Mouse (Mus musculus): Measurements from ENCODE around the gene Gm20594. TPM values are rescaled to one million over a fixed set of nuclear protein-coding genes. Genes with fewer than 3 reads are reported as not detected.

The Gm20594 gene
- polyA plus RNA-seq (2012; ENCODE audit: insufficient read depth, insufficient read length, missing spikeins) = 4.3 and 9.3 TPM in 2 replicates

DNA sequence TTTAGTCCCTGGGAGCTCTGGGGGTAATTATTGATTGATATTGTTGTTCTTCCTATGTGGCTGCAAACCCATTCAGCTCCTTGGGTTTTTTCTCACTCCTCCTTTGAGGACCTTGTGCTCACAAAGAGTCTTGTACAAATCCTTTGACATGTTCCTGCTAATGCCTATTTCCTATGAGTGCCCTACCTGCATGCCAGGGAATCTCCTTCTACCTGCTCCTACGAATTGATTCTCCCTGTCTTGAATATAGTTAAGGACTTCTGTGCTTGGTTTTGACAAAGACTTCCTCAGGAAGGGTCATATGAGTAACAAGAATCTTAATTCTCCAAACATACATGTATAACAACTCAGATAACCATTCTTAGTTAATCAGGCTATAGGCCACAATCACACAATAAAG is at the start of gene Gm20594:
Gene Gm20594, plus strand, starts transcription at position 301 of the 400 bp plus-strand sequence.
- TF ChIP-seq CTCF (IDR thresholded peaks at IDR 0.05; ENCODE audit: low read depth, low read length) = no peak
- no peak for TF ChIP-seq POLR2A (IDR thresholded peaks at IDR 0.05; ENCODE audit: borderline replicate concordance, low read depth, low read length)

DNA sequence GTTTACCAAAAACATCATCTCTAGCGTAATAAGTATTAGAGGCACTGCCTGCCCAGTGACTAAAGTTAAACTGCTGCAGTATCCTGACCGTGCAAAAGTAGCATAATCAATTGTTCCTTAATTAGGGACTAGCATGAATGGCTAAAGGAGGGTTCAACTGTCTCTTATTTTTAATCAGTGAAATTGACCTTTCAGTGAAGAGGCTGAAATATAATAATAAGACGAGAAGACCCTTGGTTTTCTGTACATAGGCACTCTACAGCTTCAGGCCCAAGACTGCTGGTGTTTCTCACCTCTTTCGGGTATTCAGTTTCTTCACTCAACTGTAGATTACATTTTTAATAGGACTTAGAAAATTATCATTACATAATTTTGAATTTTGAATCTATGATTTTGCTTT is 398 bp downstream of the Gm20594 start:
- Histone ChIP-seq H3K4me1 (ENCODE audit: control insufficient read depth, insufficient read depth, low read length) (no peaks in the 10 kb centered on the region), H3K27ac (ENCODE audit: insufficient read depth, low read depth, low read length) (no peak overlapping the region), H3K4me3 (ENCODE audit: insufficient read depth, low read length) (no peak overlapping the region)
- TF ChIP-seq POLR2A (IDR thresholded peaks at IDR 0.05; ENCODE audit: borderline replicate concordance, low read depth, low read length) = no peak
- no peak for TF ChIP-seq CTCF (IDR thresholded peaks at IDR 0.05; ENCODE audit: low read depth, low read length)

More for the DNA sequence above, at the start of gene Gm20594:
- Histone ChIP-seq H3K27ac (ENCODE audit: insufficient read depth, low read depth, low read length) (no peak within 1 kb of the TSS), H3K4me1 (ENCODE audit: control insufficient read depth, insufficient read depth, low read length) (no peaks in the 10 kb centered on the region), H3K4me3 (ENCODE audit: insufficient read depth, low read length) (no peak within 1 kb of the TSS)

DNA sequence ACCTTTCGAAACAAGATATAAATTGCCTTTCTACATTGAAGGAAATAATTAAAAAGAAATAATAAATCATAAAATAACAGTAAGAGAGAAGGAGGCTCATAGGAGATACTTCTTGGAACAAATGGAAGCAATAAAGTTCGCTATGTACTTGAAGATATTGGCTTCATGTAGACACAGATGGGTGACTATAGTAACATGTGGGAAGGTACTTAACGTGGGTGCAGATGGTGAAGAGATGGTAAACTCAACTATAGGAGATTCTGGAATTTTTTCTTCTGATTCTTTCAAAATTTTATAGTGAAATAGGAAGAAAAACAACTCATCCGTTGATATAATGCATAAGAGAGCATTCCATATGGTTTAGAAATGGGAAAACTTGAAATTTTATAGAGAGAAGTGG is 16.1 kb downstream of the Gm20594 start:
- no peak overlapping the region for H3K4me3 ChIP-seq (ENCODE audit: insufficient read depth, low read length)
- H3K4me1 ChIP-seq (ENCODE audit: control insufficient read depth, insufficient read depth, low read length) = no peaks in the 10 kb centered on the region
- no peak for TF ChIP-seq CTCF (IDR thresholded peaks at IDR 0.05; ENCODE audit: low read depth, low read length)
- no peak for TF ChIP-seq POLR2A (IDR thresholded peaks at IDR 0.05; ENCODE audit: borderline replicate concordance, low read depth, low read length)
- H3K27ac ChIP-seq (ENCODE audit: insufficient read depth, low read depth, low read length) = no peak overlapping the region

DNA sequence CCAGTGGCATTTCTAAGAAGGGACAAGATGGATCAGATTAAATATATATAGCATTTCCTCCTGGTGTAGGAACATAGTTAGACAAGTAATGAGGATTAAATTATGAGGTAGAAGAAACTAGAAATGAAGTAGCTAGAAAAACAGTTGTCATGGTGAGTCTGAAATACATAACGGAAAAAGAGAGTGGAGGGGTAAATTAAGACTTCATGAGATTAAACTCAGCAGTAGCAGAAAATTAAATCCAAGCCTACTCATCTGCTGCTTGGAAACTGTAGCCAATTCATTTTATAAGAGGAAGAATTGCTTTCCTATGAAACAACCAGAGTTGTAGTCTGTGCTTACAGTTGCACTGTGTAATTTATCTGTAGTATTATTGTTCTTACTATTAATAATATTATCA is 29.1 kb downstream of the Gm20594 start:
- no peak overlapping the region for H3K27ac ChIP-seq (ENCODE audit: insufficient read depth, low read depth, low read length)
- H3K4me1 ChIP-seq (ENCODE audit: control insufficient read depth, insufficient read depth, low read length) = no peaks in the 10 kb centered on the region
- no peak overlapping the region for H3K4me3 ChIP-seq (ENCODE audit: insufficient read depth, low read length)
- TF ChIP-seq POLR2A (IDR thresholded peaks at IDR 0.05; ENCODE audit: borderline replicate concordance, low read depth, low read length) (no peak), CTCF (IDR thresholded peaks at IDR 0.05; ENCODE audit: low read depth, low read length) (no peak)

Other genes with a start within 250 kb of the Gm20594 start
- not detected in 2 replicates for gene Lrrtm4, start 201.0 kb downstream of the Gm20594 start, polyA plus RNA-seq (2012; ENCODE audit: insufficient read depth, insufficient read length, missing spikeins)